In the genomic region with DNA sequence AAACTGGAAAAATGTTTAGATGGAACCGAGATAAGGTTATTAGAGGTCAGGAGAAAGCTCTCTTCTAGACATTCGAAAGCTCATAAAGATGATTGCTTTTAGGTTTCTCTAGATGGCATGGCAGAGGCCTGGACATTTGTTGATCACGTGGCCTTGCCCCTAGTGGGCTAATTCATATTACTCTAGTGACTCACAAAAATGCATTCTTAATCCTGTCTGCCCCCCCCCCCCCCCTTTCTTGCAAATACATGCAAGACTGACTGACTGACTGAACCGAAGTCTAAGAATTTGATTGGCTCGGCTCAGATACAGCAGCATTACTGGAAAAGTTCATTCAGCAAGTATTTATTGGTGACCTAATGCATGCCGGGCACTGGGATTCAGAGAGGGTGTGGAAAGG, we compare ENCODE assay signal across 8 mouse cellular contexts. TPM values are rescaled to one million over a fixed set of nuclear protein-coding genes. Genes with fewer than 3 reads are reported as not detected.
DNase-seq lines count a peak whose midpoint lies in the region; TF ChIP-seq lines count a peak whose summit lies in the region.

No protein-coding gene starts in this region.

- H3K4me1 ChIP-seq in heart, embryonic 10.5 days = peaks cover 8% of the 10 kb centered on the region; the same call in 1 of the 2 replicates
- peaks cover 30% of the 10 kb centered on the region for H3K4me1 ChIP-seq in midbrain, embryonic 10.5 days

- TF ChIP-seq CTCF in left cerebral cortex, adult 2 months (IDR thresholded peaks at IDR 0.05) = peak; percentile 14

- H3K27me3 ChIP-seq in heart, embryonic 10.5 days (ENCODE audit: insufficient read depth, poor library complexity, severe bottlenecking) = no peaks in the 10 kb centered on the region
- H3K27me3 ChIP-seq in midbrain, embryonic 10.5 days (ENCODE audit: low read depth, poor library complexity, severe bottlenecking) = no peaks in the 10 kb centered on the region

- H3K9me3 ChIP-seq in heart, embryonic 10.5 days = no peaks in the 10 kb centered on the region
- no peaks in the 10 kb centered on the region for H3K9me3 ChIP-seq in midbrain, embryonic 10.5 days (replicated peaks)

- intact Hi-C loops in left cerebral cortex, adult 2 months (cut with DNase I) = loop anchor here (2.0 to 10.0 kb wide), 2 partner anchors 130 to 282 kb away; partner anchors contain the start of gene Cplane1

- no peaks in the 10 kb centered on the region for H3K36me3 ChIP-seq in heart, embryonic 10.5 days
- no peaks in the 10 kb centered on the region for H3K36me3 ChIP-seq in midbrain, embryonic 10.5 days

- peak overlapping the region; percentile 79 for H3K4me3 ChIP-seq in left cerebral cortex, adult 2 months
- peak overlapping the region; percentile 94 for H3K4me3 ChIP-seq in heart, embryonic 10.5 days
- H3K4me3 ChIP-seq in midbrain, embryonic 10.5 days = peak overlapping the region; percentile 95

- DNase-seq in left cerebral cortex, adult 2 months (ENCODE audit: extremely low spot score in 1 of 2, low spot score in 2 of 2) = no peak
- no peak for DNase-seq in left cerebral cortex, adult 11 months (ENCODE audit: low spot score)
- DNase-seq in c-Kit-positive CD71-negative TER-119-negative erythroid progenitor cells, embryonic 14.5 days (ENCODE audit: low read depth) = peak; percentile 56
- DNase-seq in heart, embryonic 10.5 days (ENCODE audit: low spot score) = peak; percentile 76
- DNase-seq in kidney, postnatal 14 days = peak; percentile 48
- DNase-seq in midbrain, embryonic 10.5 days (ENCODE audit: low spot score) = peak; percentile 52
- no peak for DNase-seq in layer of hippocampus, adult 9-10 months (ENCODE audit: low spot score)
- DNase-seq in urinary bladder, postnatal 4 days (ENCODE audit: low spot score in 2 of 2) = no peak

- WGBS in heart, embryonic 10.5 days = 13% methylated on average over 6 of the region's 6 CpGs
- 11% methylated on average over 6 of the region's 6 CpGs for WGBS in midbrain, embryonic 10.5 days

- no peak overlapping the region for H3K27ac ChIP-seq in left cerebral cortex, adult 2 months
- peak overlapping the region; percentile 99; the same call in 1 of the 2 replicates for H3K27ac ChIP-seq in heart, embryonic 10.5 days
- H3K27ac ChIP-seq in midbrain, embryonic 10.5 days (replicated peaks) = peak overlapping the region; percentile 65; the same call in 1 of the 2 replicates

RNA-seq across cellular contexts. Expression of gene Nipbl, which starts 2.2 kb away (rescaled TPM):
- total RNA-seq in left cerebral cortex, adult 2 months (2021) = 10 to 100 TPM; 29.9 to 31.4 TPM
- polyA plus RNA-seq in heart, embryonic 10.5 days (2016; fragmentation: Nextera tagmentation; extraction: Ambion mirVana) = 10.7 and 15.1 TPM in 2 replicates
- polyA plus RNA-seq in midbrain, embryonic 10.5 days (2016; fragmentation: Nextera tagmentation; extraction: Ambion mirVana) = 15.8 and 17.9 TPM in 2 replicates

Comparison
In these comparisons a context has a peak if more than half of its experiments do, and no peak if none do; other contexts are left out.
1. DNase-seq: peak in c-Kit-positive CD71-negative TER-119-negative erythroid progenitor cells, embryonic 14.5 days (single experiment), heart, embryonic 10.5 days (single experiment), kidney, postnatal 14 days (single experiment) and midbrain, embryonic 10.5 days (single experiment); none in left cerebral cortex, adult 2 months (0 of 2), left cerebral cortex, adult 11 months (single experiment), layer of hippocampus, adult 9-10 months (single experiment) and urinary bladder, postnatal 4 days (0 of 2).
2. Peak in every context shown above with its lines, with median percentiles within 50 percentile points of each other: H3K4me3 ChIP-seq.